Mouse (Mus musculus): ENCODE measurements around the gene Jag2.

- no peak for TF ChIP-seq POLR2A (IDR thresholded peaks at IDR 0.05; ENCODE audit: borderline replicate concordance, insufficient read depth, low read length)
- no peak for TF ChIP-seq CTCF (IDR thresholded peaks at IDR 0.05; ENCODE audit: borderline replicate concordance, insufficient read depth, low read depth, low read length)
Observed at GRCm38 (mm10) chr12:112874199-112874598, 55.4 kb downstream of the Jag2 start.

Measured in cerebellum, adult 2 months (tissue).